Mouse (Mus musculus) myocyte (in vitro differentiated cells): ENCODE data around the gene Ablim1.

Experiments used
- MYOG ChIP-seq, 3 experiments: IDR thresholded peaks; one replicate each; pipeline ENCODE4 v1.6.1; 2011; ENCODE audit warnings: control low read depth in 2 of 3, low read depth in 2 of 3, mild to moderate bottlenecking in 2 of 3; ENCODE audit not compliant: insufficient read length in 2 of 3, control insufficient read depth in 1 of 3, insufficient read depth in 1 of 3
- POLR2AphosphoS2 ChIP-seq: IDR thresholded peaks from one replicate; pipeline ENCODE4 v1.6.1; 2011; ENCODE audit warnings: low read depth, control low read depth; ENCODE audit not compliant: insufficient read length
- TCF12 ChIP-seq: IDR thresholded peaks from one replicate; pipeline ENCODE4 v1.6.1; 2011; ENCODE audit warnings: mild to moderate bottlenecking, control low read depth; ENCODE audit not compliant: poor library complexity, insufficient read depth, severe bottlenecking

DNA sequence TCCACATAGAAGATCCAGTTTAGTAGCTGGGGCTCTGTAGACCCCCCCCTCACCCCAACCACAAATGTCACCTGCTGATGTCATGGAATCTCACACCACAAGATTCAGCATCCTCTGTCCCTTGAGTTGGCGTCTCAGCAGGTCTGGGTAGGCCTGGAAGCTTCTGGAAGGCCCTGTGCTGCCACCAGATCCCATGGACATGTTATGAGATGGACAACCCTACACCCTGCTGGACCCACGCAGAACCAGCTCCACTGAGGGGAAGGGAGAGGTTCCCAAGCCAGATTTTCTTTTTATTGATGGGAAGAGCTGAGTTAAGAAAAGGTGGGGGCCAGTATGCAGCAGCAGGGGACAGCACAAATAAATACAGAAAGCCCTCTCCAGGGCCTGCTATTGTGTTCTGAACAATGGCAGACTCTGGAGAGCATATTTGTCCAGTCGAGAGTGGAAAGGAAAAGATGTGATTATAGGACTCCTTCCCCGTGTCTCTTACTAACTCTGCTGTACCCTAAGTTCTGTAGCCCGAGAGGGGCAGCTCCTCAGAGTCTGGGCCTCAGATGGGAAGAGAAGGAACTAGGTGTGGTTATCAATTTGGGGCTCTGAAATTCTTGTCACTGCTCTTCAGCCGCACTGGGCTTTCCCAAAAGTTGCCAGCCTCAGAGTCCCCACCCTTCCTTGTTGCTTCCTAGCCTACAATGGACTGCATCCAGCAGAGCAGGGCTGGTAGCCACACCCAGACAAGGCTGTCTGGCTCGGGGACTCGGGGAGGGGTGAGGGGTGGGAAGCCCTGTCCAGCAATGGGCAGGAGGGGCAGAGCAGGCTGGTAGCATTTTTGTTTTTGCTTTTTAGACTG lies 286.2 kb downstream of the Ablim1 start:
- TF ChIP-seq POLR2AphosphoS2 (no peak), MYOG (IDR thresholded peaks at IDR 0.05; ENCODE audit: control insufficient read depth in 1 of 3, insufficient read depth in 1 of 3, insufficient read length in 2 of 3, low read depth in 2 of 3) (no peak), TCF12 (no peak)
